ENCODE assay signal across 9 mouse cellular contexts in genomic region chr10:37260791-37261488, GRCm38 (mm10).
DNase-seq lines count a peak whose midpoint lies in the region; ATAC-seq and TF ChIP-seq lines count a peak whose summit lies in the region.
"Had no signal": no experiment of that assay in that cellular context is flagged by ENCODE, and none has a peak within 500 bp of the region (broad histone marks: within the 10 kb centered on the region; RNA-seq: fewer than 3 reads in every experiment).

No protein-coding gene starts in this region.

- peak; percentile 88 for ATAC-seq in lung, postnatal 0 days
- no peak for ATAC-seq in forebrain, embryonic 12.5 days (ENCODE audit: low FRiP score)

- peak; percentile 43 for TF ChIP-seq CTCF in gastrocnemius, adult 2 months (IDR thresholded peaks at IDR 0.05)
- peak; percentile 53 for TF ChIP-seq CTCF in lung, postnatal 0 days (IDR thresholded peaks at IDR 0.05)

- no peaks in the 10 kb centered on the region for H3K27me3 ChIP-seq in lung, postnatal 0 days (replicated peaks; ENCODE audit: insufficient read depth, low read length)
- H3K27me3 ChIP-seq in forebrain, embryonic 12.5 days = no peaks in the 10 kb centered on the region
- H3K27me3 ChIP-seq: limb, embryonic 15.5 days had no signal

- intact Hi-C loops in gastrocnemius, adult 2 months (cut with DNase I) = no loop called here

- WGBS in lung, postnatal 0 days = 46% methylated on average over 8 of the region's 8 CpGs
- 88% methylated on average over 8 of the region's 8 CpGs for WGBS in forebrain, embryonic 12.5 days

- no peaks in the 10 kb centered on the region for H3K9me3 ChIP-seq in lung, postnatal 0 days (ENCODE audit: low read length)
- H3K9me3 ChIP-seq in forebrain, embryonic 12.5 days = no peaks in the 10 kb centered on the region
- H3K9me3 ChIP-seq: limb, embryonic 15.5 days had no signal

- H3K4me2 ChIP-seq in lung, postnatal 0 days (replicated peaks; ENCODE audit: low read depth, low read length) = no peak overlapping the region
- no peak overlapping the region for H3K4me2 ChIP-seq in forebrain, embryonic 12.5 days
- H3K4me2 ChIP-seq: limb, embryonic 15.5 days had no signal

- peak overlapping the region; percentile 50; the same call in 1 of the 2 replicates for H3K27ac ChIP-seq in gastrocnemius, adult 2 months
- no peak overlapping the region for H3K27ac ChIP-seq in lung, postnatal 0 days (ENCODE audit: low read length)
- no peak overlapping the region for H3K27ac ChIP-seq in forebrain, embryonic 12.5 days
- H3K27ac ChIP-seq: limb, embryonic 15.5 days had no signal

- H3K4me1 ChIP-seq in lung, postnatal 0 days (ENCODE audit: insufficient read depth, low read depth, low read length) = no peaks in the 10 kb centered on the region
- H3K4me1 ChIP-seq in forebrain, embryonic 12.5 days = no peaks in the 10 kb centered on the region
- H3K4me1 ChIP-seq: limb, embryonic 15.5 days had no signal

- DNase-seq in gastrocnemius, adult 2 months = peak; percentile 54
- DNase-seq in gastrocnemius, postnatal 10 days = no peak
- DNase-seq in testis, postnatal 14 days (ENCODE audit: low spot score) = peak; percentile 18
- DNase-seq in testis, postnatal 10 days (ENCODE audit: low spot score) = no peak
- peak; percentile 59 for DNase-seq in lung, postnatal 0 days (ENCODE audit: low spot score)
- DNase-seq in cerebellum, adult 9-11 months = no peak
- no peak for DNase-seq in ovary, postnatal 14 days (ENCODE audit: low spot score)

- no peak overlapping the region for H3K9ac ChIP-seq in lung, postnatal 0 days (replicated peaks; ENCODE audit: low read depth)
- H3K9ac ChIP-seq in forebrain, embryonic 12.5 days = no peak overlapping the region
- H3K9ac ChIP-seq: limb, embryonic 15.5 days had no signal

- no peaks in the 10 kb centered on the region for H3K36me3 ChIP-seq in lung, postnatal 0 days (ENCODE audit: insufficient read depth, low read length)
- H3K36me3 ChIP-seq in forebrain, embryonic 12.5 days (replicated peaks) = no peaks in the 10 kb centered on the region
- H3K36me3 ChIP-seq: limb, embryonic 15.5 days had no signal

- TF ChIP-seq EP300 in lung, postnatal 0 days (IDR thresholded peaks at IDR 0.05) = no peak

- H3K4me3 ChIP-seq in gastrocnemius, adult 2 months = no peak overlapping the region
- H3K4me3 ChIP-seq in lung, postnatal 0 days (ENCODE audit: low read depth, low read length) = no peak overlapping the region
- no peak overlapping the region for H3K4me3 ChIP-seq in forebrain, embryonic 12.5 days (replicated peaks)
- H3K4me3 ChIP-seq: limb, embryonic 15.5 days had no signal

Comparison
In these comparisons a context has a peak if more than half of its experiments do, and no peak if none do; other contexts are left out.
1. DNase-seq: peak in gastrocnemius, adult 2 months (single experiment), testis, postnatal 14 days (single experiment) and lung, postnatal 0 days (single experiment); none in gastrocnemius, postnatal 10 days (single experiment), testis, postnatal 10 days (single experiment), cerebellum, adult 9-11 months (single experiment) and ovary, postnatal 14 days (single experiment).